Mouse (Mus musculus): ENCODE measurements at regions not wholly inside any gene's neighbourhood (a gene's known extent, or its start where the extent isn't known, plus 50 kb on each side); places are given as distances from the start of the nearest gene placed in this dataset.

- no peak for DNase-seq
Measured at GRCm38 (mm10) chr1:39047316-39047715, 61.9 kb downstream of the Pdcl3 start.

DNA sequence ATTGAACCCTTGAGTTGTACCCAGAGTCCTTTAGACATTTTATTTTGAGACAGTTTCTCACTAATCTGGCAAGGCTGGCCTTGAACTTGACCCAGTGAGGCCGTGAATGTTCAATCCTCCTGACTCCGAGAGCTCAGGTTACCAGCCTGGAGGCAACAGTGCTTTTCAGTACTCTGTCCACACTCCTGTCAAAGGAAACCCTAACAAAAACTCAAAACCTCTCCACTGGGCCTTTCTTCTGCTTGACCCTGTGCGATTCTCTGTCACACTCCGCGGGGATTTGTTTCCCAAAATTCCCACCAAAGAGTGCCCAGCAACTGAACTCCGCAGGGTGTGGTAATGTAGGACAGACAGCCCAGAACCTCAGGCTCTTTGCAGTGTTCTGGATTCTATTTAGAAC is 71.9 kb downstream of the Pdcl3 start:
- no peak for DNase-seq

- DNase-seq = no peak
Measured at GRCm38 (mm10) chr1:39062509-39062908, 77.1 kb downstream of the Pdcl3 start.

GRCm38 (mm10) chr1:39063666-39064385 is 78.4 kb downstream of the Pdcl3 start:
- no peak for DNase-seq

DNA sequence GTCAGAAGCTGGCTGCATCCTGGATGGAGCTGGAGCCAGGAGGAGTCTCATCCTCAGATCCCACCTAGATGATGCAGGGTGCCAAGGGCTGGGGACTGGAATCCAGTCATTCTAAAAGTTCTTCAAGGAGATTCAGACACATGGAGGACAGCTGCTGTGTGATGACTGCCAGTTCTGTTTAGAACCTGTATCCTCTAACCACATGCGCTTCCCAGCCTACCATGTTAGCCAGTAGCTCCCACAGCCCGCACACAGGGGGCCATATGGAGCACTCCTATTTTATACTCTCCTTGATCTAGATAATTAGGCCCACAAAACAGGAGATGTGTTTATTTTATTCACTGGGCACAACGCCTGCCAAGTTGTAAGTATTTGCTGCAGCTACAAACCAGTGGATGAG is 79.4 kb downstream of the Pdcl3 start:
- DNase-seq = no peak

GRCm38 (mm10) chr1:39067901-39068300 is 82.5 kb downstream of the Pdcl3 start:
- DNase-seq = no peak

DNA sequence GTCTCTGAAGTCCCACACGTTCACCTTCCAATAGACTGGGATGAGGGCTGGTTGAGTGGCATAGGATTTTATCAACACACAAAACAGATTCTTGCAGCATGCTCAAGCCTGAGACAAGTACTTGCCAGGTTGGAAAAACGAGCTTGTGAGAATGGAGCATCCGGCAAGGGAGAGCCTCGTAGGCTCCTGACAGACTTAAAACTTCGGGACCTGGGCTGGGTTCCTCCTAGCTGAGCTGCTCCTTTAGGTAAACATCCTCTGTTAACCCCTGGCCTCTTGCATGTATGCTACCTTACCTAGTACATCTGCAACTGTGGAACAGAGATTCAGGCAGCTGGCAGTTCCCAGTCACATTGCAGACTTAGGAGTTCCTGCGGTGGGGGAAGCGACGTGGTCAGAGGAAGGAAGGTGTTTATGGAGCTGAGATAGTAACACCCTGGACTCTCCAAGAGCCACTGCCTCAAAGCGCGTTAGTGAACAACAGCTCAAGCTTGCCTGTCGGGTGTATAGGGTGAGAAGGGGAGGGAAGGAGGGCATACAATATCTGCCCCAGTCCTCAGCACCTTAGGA is 83.8 kb downstream of the Pdcl3 start:
- no peak for DNase-seq

GRCm38 (mm10) chr1:39069676-39070075 is 84.3 kb downstream of the Pdcl3 start:
- no peak for DNase-seq

DNA sequence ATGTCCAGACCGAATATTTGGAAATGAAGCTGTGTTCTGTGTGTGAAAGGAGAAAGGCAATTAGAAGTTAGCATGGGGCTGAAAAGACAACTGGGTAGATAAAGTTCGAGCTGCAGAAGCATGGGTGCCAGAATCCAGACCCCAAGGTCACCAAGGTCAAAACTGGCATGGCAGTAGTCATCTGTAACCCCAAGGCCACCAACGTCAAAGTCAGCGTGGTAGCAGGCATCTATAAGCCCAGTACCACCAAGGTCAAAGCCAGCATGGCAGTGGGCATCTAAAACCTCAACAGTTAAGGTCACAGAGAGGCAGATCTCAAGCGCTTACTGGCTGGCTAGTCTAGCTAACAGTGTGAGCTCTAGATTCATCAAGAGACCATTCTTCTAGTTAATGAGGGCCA is 90.6 kb downstream of the Pdcl3 start:
- DNase-seq = no peak

GRCm38 (mm10) chr1:39078584-39079315 is 93.3 kb downstream of the Pdcl3 start:
- no peak for DNase-seq

GRCm38 (mm10) chr1:39083911-39084826 is 98.8 kb downstream of the Pdcl3 start:
- DNase-seq = no peak

GRCm38 (mm10) chr1:39086273-39086672 is 100.9 kb downstream of the Pdcl3 start:
- peak; percentile 21 for DNase-seq

GRCm38 (mm10) chr1:39089875-39090274 is 103.7 kb upstream of the Npas2 start:
- DNase-seq = no peak

- no peak for DNase-seq
Measured at GRCm38 (mm10) chr1:39091121-39091520, 102.4 kb upstream of the Npas2 start.

DNA sequence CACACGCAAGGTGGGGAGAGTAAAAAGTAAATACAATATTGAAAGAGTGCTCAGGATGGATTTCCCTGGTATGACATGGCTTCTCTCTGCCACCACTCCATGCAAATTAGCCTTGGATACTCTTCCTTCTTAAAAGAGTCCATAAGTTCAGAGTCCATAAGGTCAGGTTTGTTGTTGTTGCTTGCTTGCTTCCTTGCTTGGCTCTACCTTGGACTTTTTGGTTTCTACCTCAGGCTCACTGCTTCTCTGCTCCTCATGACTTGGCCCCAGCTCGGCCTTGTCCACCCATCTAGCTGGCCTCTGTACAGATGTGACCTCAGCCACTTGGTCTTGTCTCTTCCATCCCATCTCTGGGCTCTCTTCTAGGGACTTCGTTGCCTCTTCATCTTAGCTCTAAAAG is 101.9 kb upstream of the Npas2 start:
- DNase-seq = no peak

DNA sequence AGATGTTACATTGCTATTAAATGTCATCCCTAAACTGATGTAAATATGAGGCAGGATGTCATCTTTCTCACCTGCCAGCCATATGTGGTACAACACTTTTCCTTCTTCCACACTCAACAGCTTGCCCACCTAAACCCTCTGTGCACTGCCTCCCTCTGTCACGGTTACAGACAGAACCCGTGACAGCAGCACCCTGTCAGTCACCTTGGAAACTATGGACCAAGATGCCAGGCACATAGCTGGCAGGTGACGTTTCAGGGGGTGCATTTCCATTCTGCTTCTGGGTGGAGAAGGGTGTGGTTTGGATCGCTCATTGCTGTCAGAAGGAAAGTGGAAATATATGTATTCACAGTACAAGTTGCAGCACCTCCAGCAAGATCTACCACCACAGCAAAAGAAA is 100.2 kb upstream of the Npas2 start:
- DNase-seq = no peak

DNA sequence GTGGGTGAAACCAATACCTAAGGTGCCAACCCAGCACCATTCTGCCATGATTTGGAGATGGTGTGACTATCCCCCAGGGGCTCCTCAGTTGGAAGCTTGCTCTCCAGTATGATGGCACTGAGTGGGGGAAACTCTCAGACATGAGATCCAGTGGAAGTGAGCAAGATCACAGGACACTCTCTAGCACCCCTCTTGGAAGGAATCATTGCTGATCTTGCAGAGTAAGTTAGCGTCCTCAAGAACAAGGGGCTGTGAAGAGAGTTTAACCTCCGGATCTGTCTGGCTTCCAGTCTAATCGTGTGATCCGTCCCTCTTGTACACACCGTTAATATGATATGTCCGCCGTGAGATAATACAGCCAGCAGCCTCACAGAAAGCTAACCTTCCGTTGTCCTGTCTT is 99.5 kb upstream of the Npas2 start:
- DNase-seq = no peak

DNA sequence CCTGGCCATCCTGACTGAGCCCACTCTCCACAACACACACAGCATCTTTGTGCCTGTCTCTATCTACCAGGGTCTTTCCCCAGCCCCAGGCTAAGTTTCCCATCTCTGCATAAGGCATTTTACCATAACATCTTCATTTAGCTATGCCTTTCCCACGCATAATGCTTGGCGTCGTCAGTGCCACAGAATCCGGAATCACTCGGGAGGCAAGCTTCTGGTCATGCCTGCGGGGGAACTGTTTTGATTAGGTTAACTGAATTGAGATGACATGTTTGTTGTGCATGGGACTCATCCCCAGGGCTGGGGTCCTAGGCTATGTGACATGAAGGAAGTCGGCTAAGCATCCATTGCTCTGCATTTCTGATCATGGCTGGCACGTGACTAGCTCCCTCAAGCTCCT is 97.6 kb upstream of the Npas2 start:
- DNase-seq = no peak

GRCm38 (mm10) chr1:39096726-39097125 is 96.8 kb upstream of the Npas2 start:
- no peak for DNase-seq

DNA sequence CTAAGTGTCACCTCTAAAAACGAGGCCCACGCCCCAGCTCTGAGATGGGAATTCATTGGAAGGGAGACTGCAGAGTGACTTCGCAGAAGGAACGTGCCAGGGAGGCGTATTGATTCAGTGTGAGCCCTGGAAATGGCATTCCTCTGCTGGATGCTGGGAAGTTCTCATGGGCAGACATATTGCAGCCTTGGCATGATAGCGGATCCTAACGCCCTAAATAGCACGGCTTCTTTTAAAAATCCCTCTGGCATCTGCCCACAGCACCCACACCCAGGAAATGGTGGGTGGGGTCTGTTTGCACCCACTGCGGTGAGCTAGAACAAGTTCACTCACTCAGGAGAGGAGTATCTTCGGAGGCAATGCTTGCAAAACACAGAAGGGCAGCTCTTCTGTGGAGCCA is 96.0 kb upstream of the Npas2 start:
- no peak for DNase-seq

- DNase-seq = no peak
Measured at GRCm38 (mm10) chr1:39098154-39098553, 95.4 kb upstream of the Npas2 start.

DNA sequence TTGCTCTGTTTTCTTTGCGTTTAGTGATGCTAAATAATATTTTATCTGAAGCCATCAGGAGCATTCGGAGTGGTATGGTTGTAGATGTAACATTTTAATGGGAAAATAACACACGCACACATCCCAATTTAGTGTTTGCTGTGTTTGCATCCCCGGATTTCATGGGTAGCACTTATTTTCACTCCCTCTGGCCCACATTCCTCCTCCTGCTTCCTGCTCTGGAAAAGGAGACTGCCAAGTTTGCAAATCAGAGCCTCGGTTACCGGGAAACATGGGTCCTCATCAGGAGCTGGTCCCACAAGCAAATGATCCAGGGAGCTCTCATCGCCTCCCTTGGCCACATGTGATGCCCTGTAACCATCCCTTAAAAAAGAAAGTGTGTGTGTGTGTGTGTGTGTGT is 94.3 kb upstream of the Npas2 start:
- no peak for DNase-seq

- DNase-seq = no peak
Measured at GRCm38 (mm10) chr1:39100492-39100891, 93.0 kb upstream of the Npas2 start.

All from adrenal gland, postnatal 25 days (tissue).